Mouse (Mus musculus) naive thymus-derived CD4-positive, alpha-beta T cell, adult 2 months (primary cell): ENCODE measurements around the gene Cysrt1.

Experiments
- DNase-seq: peaks from one replicate; pipeline ENCODE4 v3.0.0-alpha.2; 2011; ENCODE audit warnings: low read depth

Cysrt1 gene

DNA sequence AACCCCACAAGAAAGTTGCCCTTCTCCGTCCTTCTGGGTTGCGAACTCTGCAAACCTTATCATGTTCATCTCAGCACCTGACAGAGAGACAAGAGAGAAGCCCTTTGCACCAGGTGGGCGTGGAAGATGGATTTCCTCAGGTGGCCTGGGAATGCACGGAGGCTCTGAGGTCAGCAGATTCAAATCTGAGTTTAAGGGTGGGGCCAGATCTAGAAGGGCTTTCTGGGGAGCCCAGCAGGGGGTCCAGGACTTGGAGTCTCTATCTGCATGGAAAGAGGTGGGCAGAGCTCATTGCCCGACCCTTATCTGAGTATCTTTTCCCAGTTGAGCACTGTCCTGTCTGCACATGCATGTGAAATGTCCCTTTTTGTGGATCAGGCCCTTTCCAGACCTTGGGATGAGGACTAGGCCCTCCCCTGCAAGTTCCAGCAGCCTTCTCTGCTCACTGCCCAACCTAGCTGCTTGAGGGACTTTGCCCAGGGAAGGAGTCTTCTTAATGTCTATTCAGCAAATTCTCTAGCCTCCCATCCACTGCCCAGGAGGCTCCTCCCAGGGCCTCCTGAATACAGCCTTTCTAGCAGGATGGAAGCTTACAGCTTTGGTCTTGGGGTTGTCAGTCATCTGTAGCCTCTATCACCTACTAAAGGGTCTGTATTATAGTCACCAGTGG, 7.6 kb downstream of the Cysrt1 start:
- DNase-seq = no peak

DNA sequence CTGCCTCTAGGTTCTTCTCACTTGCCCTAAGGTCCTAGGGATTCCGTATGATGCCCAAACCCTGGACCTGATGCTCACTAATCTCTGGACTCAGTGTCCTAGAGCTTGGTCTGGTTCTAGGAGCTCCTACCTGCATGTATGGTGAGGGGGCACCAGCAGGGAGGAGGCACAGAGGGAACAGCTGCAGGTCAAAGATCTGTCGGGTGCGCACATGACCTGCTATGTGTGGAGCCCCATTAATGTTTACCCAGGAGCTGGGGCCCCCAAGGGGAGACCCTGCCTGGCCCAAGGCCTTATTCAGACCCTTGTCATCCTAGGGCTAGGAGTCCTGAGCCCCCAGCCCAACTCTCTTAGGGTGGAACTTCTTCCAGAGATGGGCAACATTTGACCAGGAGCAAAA, 8.2 kb downstream of the Cysrt1 start, which contains the start of gene Slc34a3:
Gene Slc34a3 (minus strand): TSS at position 315 of the 400 bp plus-strand sequence.
- no peak for DNase-seq

GRCm38 (mm10) chr2:25233421-25233820, 8.8 kb downstream of the Cysrt1 start:
- no peak for DNase-seq

DNA sequence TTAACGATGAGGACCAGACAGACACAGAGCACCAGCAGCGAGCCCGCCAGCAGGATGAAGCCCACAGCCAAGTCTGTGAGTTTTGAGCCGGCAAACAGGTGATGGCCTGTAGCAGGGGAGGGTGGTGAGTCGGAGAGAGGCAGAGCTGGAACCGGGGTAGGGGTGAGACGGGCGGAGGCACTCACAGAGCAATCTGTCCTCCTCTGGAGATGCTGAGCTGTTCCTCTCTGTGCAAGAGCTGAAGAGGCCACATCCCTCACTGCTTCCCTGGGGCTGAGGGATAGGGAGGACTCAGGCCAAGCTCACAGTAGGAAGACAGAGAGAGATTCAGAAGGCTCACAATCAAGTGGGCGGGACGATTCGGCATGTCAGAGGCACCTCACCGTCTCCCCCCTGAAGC, 11.2 kb downstream of the Cysrt1 start:
- DNase-seq = no peak

DNA sequence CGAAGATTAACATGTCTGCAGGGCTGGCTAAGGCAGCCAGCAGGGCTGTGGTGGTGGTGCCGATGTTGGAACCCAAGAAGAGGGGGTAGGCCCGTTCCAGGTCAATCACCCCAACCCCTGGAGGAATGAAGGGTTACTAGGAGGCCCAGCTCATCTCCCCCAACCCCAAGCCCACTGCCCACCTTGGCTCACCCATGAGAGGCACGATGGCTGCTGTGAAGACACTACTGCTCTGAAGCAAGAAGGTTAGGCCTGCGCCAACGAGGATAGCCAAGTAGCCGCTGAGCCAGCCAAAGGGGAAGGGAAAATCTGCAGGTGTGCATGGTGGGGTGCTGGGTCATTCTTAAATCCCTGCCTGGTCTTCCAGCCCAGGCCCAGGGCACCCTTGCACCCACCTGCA, 11.7 kb downstream of the Cysrt1 start:
- no peak for DNase-seq

DNA sequence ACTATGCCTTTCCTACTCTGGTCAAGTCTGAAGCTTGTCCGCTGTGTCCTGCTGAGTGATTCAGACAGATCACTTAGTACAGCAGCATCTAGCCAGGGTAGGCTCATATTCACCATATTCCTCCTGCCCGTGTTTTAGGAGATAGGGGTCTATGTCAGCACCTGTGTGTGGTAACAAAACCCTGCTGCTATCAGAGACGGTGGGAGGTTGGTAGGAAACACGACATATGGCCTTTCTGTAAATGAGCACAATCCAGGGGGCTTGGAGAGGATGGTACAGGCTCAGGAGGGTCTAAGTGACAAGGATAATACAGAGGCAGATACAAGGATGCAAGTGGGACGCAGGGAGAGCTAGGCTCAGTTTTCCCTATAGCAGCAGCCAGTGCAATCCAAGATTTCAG, 12.7 kb downstream of the Cysrt1 start:
- DNase-seq = no peak

DNA sequence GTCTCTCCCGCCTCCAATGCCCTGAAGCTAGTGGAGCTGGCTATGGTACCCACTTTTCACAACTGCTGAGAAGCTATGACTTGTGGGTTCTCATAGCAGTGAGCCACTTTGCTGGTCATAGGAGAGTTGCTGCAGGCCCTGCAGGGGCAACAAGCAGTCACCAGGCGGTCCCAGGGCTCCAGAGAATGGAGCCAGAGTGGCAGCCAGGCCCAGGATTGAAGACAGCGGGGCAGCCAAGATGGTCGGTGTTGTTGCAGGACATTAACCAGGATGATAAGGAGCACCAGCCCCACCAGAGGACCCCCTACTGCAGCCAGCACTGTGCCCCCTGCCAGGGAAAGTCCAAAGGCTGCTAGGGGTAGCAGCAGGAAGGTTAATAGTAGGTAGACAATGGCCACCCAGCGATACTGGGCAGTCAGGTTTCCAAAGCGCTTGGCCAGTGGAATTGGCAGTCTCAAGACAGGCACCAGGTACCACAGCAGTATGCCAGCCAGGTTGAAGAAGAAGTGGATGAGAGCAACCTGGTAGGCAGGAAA, 13.2 kb downstream of the Cysrt1 start:
- DNase-seq = no peak

DNA sequence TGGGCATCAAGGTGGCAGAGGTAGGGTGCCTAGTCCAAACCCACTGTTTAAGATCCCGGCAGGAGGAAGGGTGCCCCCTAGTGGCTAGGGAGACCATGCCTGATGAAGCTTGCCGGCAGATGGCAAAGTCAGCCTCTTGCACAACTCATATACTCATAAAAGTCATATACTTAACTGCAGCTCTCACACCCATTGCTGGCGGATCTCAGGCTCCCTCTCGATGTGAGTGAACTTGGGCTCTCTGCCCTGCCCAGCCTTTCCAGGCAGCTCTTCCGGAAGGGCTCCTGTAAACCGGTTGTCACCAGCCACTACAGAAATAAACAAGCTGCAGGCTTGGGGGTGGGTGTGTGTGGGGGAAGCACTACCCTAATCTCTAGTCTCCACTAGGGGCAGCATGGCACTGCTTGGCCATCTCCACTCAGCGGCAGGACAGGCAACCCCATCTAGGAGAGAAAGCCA, 13.8 kb downstream of the Cysrt1 start:
- peak; percentile 94 for DNase-seq

- DNase-seq = peak; percentile 26
These were observed 14.8 kb downstream of the Cysrt1 start for GRCm38 (mm10) chr2:25227406-25227805.

DNA sequence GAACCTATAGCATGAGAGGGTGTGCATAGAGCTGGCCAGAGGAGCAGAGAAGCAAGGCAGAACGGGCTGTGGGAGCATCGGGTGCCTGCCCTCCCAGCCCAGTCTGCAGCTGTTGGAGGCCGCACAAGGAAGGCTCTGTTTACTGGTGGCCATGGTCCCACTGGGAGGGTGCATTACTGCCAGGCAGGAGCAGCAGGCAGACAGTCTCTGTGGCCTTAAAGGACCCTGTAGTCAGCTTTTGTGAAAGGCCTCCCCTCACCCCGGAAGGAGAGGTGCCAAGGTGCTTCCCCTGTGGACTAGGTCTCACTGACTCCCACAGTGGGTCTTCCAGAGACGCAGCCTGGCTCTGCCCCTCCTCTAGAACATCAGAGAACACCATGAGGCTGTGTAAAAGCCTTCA, 15.4 kb downstream of the Cysrt1 start:
- no peak for DNase-seq

DNA sequence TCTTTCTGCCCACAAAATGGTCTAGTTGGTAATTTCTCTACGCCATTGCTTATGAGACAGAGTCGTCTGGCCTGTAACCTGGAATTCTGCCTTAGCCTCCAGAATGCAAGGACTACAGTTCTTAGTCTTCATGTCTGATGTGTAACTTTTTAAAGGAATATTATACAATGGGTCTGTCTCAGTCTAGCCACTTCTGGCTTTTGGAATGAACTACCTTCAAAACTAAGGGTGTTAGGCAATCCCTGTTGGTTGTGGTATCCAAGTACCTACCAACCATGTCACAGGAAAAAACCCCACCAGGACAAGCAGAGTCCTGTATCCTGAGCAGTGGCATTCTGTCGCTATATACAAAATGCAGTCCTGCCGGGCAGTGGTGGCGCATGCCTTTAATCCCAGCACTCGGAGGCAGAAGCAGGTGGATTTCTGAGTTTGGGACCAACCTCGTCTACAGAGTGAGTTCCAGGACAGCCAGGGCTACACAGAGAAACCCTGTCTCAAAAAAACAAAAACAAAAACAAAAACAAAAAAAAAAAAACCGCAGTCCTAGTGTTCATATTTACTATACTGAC, 16.4 kb downstream of the Cysrt1 start:
- DNase-seq = no peak

DNA sequence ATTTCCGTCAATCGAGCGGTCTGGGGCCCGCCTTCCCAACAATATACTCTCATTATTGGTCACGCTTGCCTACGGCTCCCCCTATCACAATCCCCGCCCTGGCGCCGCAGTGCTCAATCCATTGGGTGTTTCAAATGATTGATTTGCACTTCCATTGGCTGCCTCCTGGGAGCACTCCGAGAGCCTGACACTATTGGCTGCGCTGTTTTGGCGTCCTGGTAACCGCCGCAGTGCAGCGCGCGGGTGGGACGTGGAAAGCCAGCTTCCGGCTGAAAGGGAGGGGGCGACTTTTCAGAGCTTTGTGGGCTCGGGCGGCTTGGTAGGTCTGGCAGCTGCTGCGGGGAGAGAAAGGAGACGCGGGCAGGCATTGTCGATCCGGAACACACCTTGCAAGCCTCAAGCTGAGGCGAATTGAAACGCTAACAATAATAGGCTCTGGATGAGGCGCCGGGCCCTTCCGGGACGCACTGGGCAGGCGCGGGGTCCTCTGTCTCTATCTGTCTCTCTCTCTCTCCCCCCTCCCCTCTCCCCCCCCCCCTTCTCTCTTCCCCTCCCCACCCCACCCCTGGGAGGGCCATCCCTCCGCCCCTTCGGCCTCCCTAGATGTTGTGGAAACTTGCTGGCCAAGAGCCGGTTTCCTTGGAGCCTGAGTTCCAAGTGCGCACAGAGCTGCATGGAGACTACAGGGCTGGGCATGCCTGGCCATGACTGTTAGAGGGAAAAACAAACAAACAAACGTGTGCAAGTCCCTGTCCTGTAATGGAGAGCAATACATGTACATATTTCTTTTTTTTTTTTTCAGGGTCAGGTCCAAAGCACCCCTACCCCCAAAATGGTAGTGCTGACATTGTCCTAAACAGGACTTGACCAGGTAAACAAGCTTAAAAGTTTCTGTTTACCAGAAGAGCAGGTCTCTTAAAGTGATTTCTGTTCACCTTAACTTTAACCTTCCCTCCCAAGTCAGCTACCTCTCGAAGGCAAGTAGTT, 17.2 kb downstream of the Cysrt1 start:
- peak; percentile 99 for DNase-seq

GRCm38 (mm10) chr2:25224492-25224765, 17.8 kb downstream of the Cysrt1 start, which contains the start of gene Tubb4b:
Gene Tubb4b (minus strand): TSS chr2:25224702.
- no peak for DNase-seq

GRCm38 (mm10) chr2:25223681-25224491, 18.4 kb downstream of the Cysrt1 start:
- DNase-seq = no peak

- DNase-seq = no peak
These were observed 20.9 kb downstream of the Cysrt1 start for GRCm38 (mm10) chr2:25221331-25221772.

- no peak for DNase-seq
These were observed 23.8 kb downstream of the Cysrt1 start, which contains the start of gene Fam166a for GRCm38 (mm10) chr2:25218445-25218844. Gene Fam166a (plus strand): TSS chr2:25218745.

GRCm38 (mm10) chr2:25217666-25218065, 24.6 kb downstream of the Cysrt1 start:
- no peak for DNase-seq

DNA sequence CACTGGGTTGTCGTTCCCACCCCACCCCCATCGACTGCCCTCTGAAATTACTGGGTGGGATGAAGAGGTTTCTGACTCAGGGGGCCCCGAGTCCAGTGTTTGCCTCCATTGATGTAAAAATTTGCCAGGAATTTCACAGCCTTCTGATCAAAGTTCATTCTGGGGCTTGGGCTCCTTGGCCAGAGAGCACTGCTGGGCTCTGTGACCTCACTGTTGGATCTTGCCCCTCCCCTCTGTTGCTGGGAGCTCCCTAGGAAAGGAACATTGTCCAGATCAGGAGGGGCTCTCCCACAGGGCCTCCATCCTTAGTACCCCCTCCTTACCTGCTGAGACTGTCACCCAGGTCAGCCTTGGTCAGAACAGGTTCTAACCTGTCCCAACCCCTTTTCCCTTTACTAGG, 27.8 kb downstream of the Cysrt1 start, which contains the start of gene Stpg3:
Gene Stpg3 (minus strand): TSS at position 194 of the 400 bp plus-strand sequence.
- DNase-seq = no peak

- DNase-seq = no peak
These were observed 28.9 kb downstream of the Cysrt1 start for GRCm38 (mm10) chr2:25213266-25213865.

DNA sequence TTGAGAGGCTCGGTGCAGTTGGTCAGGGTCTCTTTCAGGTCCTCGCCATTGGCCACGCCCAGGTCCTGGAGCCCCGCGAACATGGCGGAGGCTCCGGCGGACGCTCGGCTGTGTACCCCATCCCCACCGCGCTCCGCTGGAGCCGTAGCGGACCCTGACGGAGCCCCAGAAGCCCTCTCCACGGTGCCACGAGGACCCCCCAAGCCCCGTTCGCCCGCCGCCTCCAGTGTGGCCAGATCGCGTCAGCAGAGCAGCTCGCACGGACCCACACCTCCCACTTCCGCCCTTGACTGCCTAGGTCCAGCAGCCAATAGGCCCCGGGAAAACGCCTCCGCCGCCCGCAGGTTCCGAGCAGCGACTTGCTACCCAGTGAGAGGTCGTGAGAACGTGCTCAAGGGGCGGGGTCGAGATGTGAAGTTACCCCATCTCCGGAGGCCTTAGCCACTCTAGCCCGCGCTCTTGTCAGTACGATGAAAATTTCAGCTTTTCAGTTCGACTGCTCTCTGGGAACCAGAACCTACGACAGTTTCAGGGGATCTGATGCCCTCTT, 31.1 kb downstream of the Cysrt1 start, which contains the start of gene Nelfb:
Gene Nelfb (minus strand): TSS at position 369 of the 550 bp plus-strand sequence.
- DNase-seq = peak; percentile 86

DNA sequence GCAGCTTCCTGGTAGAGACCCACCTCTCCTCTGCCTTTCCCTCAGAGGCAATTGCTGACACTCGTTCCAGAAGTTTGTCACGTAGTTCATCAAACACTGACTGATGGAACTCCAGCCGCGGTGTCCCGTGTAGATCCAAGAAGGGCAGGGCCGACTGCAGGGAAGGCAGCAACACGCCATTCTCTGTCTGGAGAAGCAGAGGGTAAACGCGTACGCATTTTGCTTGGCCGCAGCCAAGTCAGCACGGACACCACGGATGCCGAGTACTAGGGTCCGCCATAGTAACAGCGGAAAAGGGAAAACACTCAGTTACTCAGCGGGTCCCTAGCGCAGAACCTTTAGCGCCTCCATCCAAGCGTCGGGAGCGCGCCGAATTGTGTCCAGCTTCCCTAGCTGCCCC, 31.6 kb downstream of the Cysrt1 start:
- no peak for DNase-seq
